Mouse (Mus musculus): ENCODE results near the gene Mtus2.

GRCm38 (mm10) chr5:148180590-148181307 is 223.6 kb downstream of the Mtus2 start:
- TF ChIP-seq POLR2A (IDR thresholded peaks at IDR 0.05; ENCODE audit: borderline replicate concordance, control insufficient read depth, low read depth, low read length) (no peak), CTCF (IDR thresholded peaks at IDR 0.05; ENCODE audit: control insufficient read depth, insufficient read depth, low read length) (peak; percentile 55; the same call in 1 of the 2 replicates)
